Mouse (Mus musculus): Measurements from ENCODE around the gene Snx22. TPM values are rescaled to one million over a fixed set of nuclear protein-coding genes. Genes with fewer than 3 reads are reported as not detected.

The Snx22 gene
- polyA plus RNA-seq, 1 experiment = 0.39 TPM

GRCm38 (mm10) chr9:66043241-66043640 is 26.3 kb downstream of the Snx22 start:
- TF ChIP-seq POLR2A (IDR thresholded peaks at IDR 0.05; ENCODE audit: insufficient read depth, low read length) (no peak), EP300 (IDR thresholded peaks at IDR 0.05; ENCODE audit: insufficient read depth, low read depth, low read length) (no peak), CTCF (IDR thresholded peaks at IDR 0.05; ENCODE audit: low read depth, low read length) (no peak)
- H3K4me1 ChIP-seq (ENCODE audit: control insufficient read depth, insufficient read depth, low read length) = no peaks in the 10 kb centered on the region
- peaks cover 10% of the 10 kb centered on the region for H3K36me3 ChIP-seq (ENCODE audit: control insufficient read depth, insufficient read depth, low read length, poor library complexity, severe bottlenecking)
- H3K27ac ChIP-seq (ENCODE audit: insufficient read depth, low read length) = no peak overlapping the region
- H3K4me3 ChIP-seq (ENCODE audit: low read depth, low read length) = no peak overlapping the region
- H3K9me3 ChIP-seq (replicated peaks; ENCODE audit: control insufficient read depth, insufficient read depth, low read length, poor library complexity, severe bottlenecking) = no peaks in the 10 kb centered on the region
- no peak overlapping the region for H3K9ac ChIP-seq (ENCODE audit: low read depth, poor library complexity, severe bottlenecking)
- H3K27me3 ChIP-seq (ENCODE audit: control insufficient read depth, insufficient read depth, low read length, poor library complexity, severe bottlenecking) = no peaks in the 10 kb centered on the region

- Histone ChIP-seq H3K9me3 (replicated peaks; ENCODE audit: control insufficient read depth, insufficient read depth, low read length, poor library complexity, severe bottlenecking) (no peaks in the 10 kb centered on the region), H3K4me1 (ENCODE audit: control insufficient read depth, insufficient read depth, low read length) (no peaks in the 10 kb centered on the region), H3K27me3 (ENCODE audit: control insufficient read depth, insufficient read depth, low read length, poor library complexity, severe bottlenecking) (no peaks in the 10 kb centered on the region), H3K4me3 (ENCODE audit: low read depth, low read length) (no peak overlapping the region), H3K9ac (ENCODE audit: low read depth, poor library complexity, severe bottlenecking) (no peak overlapping the region), H3K36me3 (ENCODE audit: control insufficient read depth, insufficient read depth, low read length, poor library complexity, severe bottlenecking) (peaks cover 10% of the 10 kb centered on the region), H3K27ac (ENCODE audit: insufficient read depth, low read length) (no peak overlapping the region)
- TF ChIP-seq CTCF (IDR thresholded peaks at IDR 0.05; ENCODE audit: low read depth, low read length) (no peak), POLR2A (IDR thresholded peaks at IDR 0.05; ENCODE audit: insufficient read depth, low read length) (no peak), EP300 (IDR thresholded peaks at IDR 0.05; ENCODE audit: insufficient read depth, low read depth, low read length) (no peak)
These were observed 27.2 kb downstream of the Snx22 start for GRCm38 (mm10) chr9:66042331-66042730.

DNA sequence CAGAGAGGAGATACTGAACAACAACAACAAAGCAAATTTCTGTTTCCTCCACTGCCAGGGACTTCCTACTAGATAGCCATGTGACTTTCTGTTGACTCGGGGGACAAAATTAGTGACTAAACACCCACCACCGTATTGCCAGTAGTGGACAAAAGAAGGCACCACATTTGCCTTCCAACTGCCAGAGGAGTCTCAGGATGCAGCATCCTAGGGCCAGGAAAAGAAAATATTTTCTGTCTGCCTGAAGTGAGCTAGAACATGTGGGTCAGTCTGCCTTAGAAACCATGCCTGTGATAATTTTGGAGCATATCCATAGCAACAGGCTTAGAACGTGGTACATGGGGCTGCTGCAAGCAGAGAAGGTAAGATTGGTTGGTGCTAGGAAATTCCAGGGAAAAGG is 28.7 kb downstream of the Snx22 start:
- TF ChIP-seq POLR2A (IDR thresholded peaks at IDR 0.05; ENCODE audit: insufficient read depth, low read length) = no peak
- no peak for TF ChIP-seq EP300 (IDR thresholded peaks at IDR 0.05; ENCODE audit: insufficient read depth, low read depth, low read length)
- TF ChIP-seq CTCF (IDR thresholded peaks at IDR 0.05; ENCODE audit: low read depth, low read length) = no peak
- no peak overlapping the region for H3K9ac ChIP-seq (ENCODE audit: low read depth, poor library complexity, severe bottlenecking)
- peaks cover 10% of the 10 kb centered on the region for H3K36me3 ChIP-seq (ENCODE audit: control insufficient read depth, insufficient read depth, low read length, poor library complexity, severe bottlenecking)
- no peaks in the 10 kb centered on the region for H3K4me1 ChIP-seq (ENCODE audit: control insufficient read depth, insufficient read depth, low read length)
- no peak overlapping the region for H3K27ac ChIP-seq (ENCODE audit: insufficient read depth, low read length)
- no peak overlapping the region for H3K4me3 ChIP-seq (ENCODE audit: low read depth, low read length)
- no peaks in the 10 kb centered on the region for H3K9me3 ChIP-seq (replicated peaks; ENCODE audit: control insufficient read depth, insufficient read depth, low read length, poor library complexity, severe bottlenecking)
- no peaks in the 10 kb centered on the region for H3K27me3 ChIP-seq (ENCODE audit: control insufficient read depth, insufficient read depth, low read length, poor library complexity, severe bottlenecking)

- Histone ChIP-seq H3K9me3 (replicated peaks; ENCODE audit: control insufficient read depth, insufficient read depth, low read length, poor library complexity, severe bottlenecking) (no peaks in the 10 kb centered on the region), H3K27me3 (ENCODE audit: control insufficient read depth, insufficient read depth, low read length, poor library complexity, severe bottlenecking) (no peaks in the 10 kb centered on the region), H3K4me3 (ENCODE audit: low read depth, low read length) (no peak overlapping the region), H3K9ac (ENCODE audit: low read depth, poor library complexity, severe bottlenecking) (no peak overlapping the region), H3K36me3 (ENCODE audit: control insufficient read depth, insufficient read depth, low read length, poor library complexity, severe bottlenecking) (peaks cover 10% of the 10 kb centered on the region), H3K27ac (ENCODE audit: insufficient read depth, low read length) (no peak overlapping the region), H3K4me1 (ENCODE audit: control insufficient read depth, insufficient read depth, low read length) (no peaks in the 10 kb centered on the region)
- TF ChIP-seq POLR2A (IDR thresholded peaks at IDR 0.05; ENCODE audit: insufficient read depth, low read length) (no peak), EP300 (IDR thresholded peaks at IDR 0.05; ENCODE audit: insufficient read depth, low read depth, low read length) (no peak), CTCF (IDR thresholded peaks at IDR 0.05; ENCODE audit: low read depth, low read length) (no peak)
These were observed 30.2 kb downstream of the Snx22 start for GRCm38 (mm10) chr9:66039290-66039689.

DNA sequence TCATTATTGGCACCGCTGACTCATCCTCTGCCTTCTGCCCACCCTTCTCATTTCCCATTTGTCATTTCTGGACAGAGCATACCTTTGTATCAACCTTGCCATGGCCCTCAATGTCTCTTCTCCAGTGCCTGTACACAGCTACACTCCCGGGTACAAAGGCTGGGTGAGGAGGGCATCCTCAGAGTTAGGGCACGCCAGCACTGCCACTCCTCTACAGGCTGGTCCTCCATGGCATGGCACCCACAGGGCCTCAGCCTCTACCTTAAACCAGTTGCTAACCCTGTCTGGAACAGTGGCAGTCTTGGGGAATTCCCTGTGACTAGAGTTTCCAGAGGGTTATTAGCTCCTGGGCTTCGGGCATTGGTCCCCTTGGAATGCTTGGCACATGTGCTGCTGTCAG is 30.9 kb downstream of the Snx22 start:
- Histone ChIP-seq H3K27me3 (ENCODE audit: control insufficient read depth, insufficient read depth, low read length, poor library complexity, severe bottlenecking) (no peaks in the 10 kb centered on the region), H3K9ac (ENCODE audit: low read depth, poor library complexity, severe bottlenecking) (no peak overlapping the region), H3K27ac (ENCODE audit: insufficient read depth, low read length) (no peak overlapping the region), H3K4me1 (ENCODE audit: control insufficient read depth, insufficient read depth, low read length) (no peaks in the 10 kb centered on the region), H3K9me3 (replicated peaks; ENCODE audit: control insufficient read depth, insufficient read depth, low read length, poor library complexity, severe bottlenecking) (no peaks in the 10 kb centered on the region), H3K4me3 (ENCODE audit: low read depth, low read length) (no peak overlapping the region), H3K36me3 (ENCODE audit: control insufficient read depth, insufficient read depth, low read length, poor library complexity, severe bottlenecking) (peaks cover 10% of the 10 kb centered on the region)
- TF ChIP-seq POLR2A (IDR thresholded peaks at IDR 0.05; ENCODE audit: insufficient read depth, low read length) = no peak
- no peak for TF ChIP-seq CTCF (IDR thresholded peaks at IDR 0.05; ENCODE audit: low read depth, low read length)
- TF ChIP-seq EP300 (IDR thresholded peaks at IDR 0.05; ENCODE audit: insufficient read depth, low read depth, low read length) = no peak

GRCm38 (mm10) chr9:66038082-66038481 is 31.4 kb downstream of the Snx22 start:
- H3K4me1 ChIP-seq (ENCODE audit: control insufficient read depth, insufficient read depth, low read length) = no peaks in the 10 kb centered on the region
- no peak overlapping the region for H3K27ac ChIP-seq (ENCODE audit: insufficient read depth, low read length)
- TF ChIP-seq EP300 (IDR thresholded peaks at IDR 0.05; ENCODE audit: insufficient read depth, low read depth, low read length) (no peak), POLR2A (IDR thresholded peaks at IDR 0.05; ENCODE audit: insufficient read depth, low read length) (no peak), CTCF (IDR thresholded peaks at IDR 0.05; ENCODE audit: low read depth, low read length) (no peak)
- no peaks in the 10 kb centered on the region for H3K9me3 ChIP-seq (replicated peaks; ENCODE audit: control insufficient read depth, insufficient read depth, low read length, poor library complexity, severe bottlenecking)
- no peak overlapping the region for H3K9ac ChIP-seq (ENCODE audit: low read depth, poor library complexity, severe bottlenecking)
- peaks cover 10% of the 10 kb centered on the region for H3K36me3 ChIP-seq (ENCODE audit: control insufficient read depth, insufficient read depth, low read length, poor library complexity, severe bottlenecking)
- H3K4me3 ChIP-seq (ENCODE audit: low read depth, low read length) = no peak overlapping the region
- no peaks in the 10 kb centered on the region for H3K27me3 ChIP-seq (ENCODE audit: control insufficient read depth, insufficient read depth, low read length, poor library complexity, severe bottlenecking)

All from ES-Bruce4 (cell line).